Mouse (Mus musculus) left cerebral cortex, postnatal 25 days (tissue): ENCODE measurements around the gene H1foo. TPM values are rescaled to one million over a fixed set of nuclear protein-coding genes. Genes with fewer than 3 reads are reported as not detected.

ENCODE experiments used
- DNase-seq, 2 experiments: peaks; one replicate each; pipeline ENCODE4 v3.0.0; 2022; ENCODE audit warnings: low spot score in 2 of 2, mixed read lengths in 1 of 2
- intact Hi-C: fragments of 180-260 bp; cut with DNase I; formaldehyde crosslinking; loops from one replicate; pipeline ENCODE4 v1.15.1; 2025
- total RNA-seq, 2 experiments: library from RNA; stranded (reverse); gene quantifications; 2 replicates each; pipeline ENCODE4 v1.2.3; 2021

The H1foo gene
- total RNA-seq, 2 experiments from 2014 or later = not detected

- DNase-seq = no peak
- intact Hi-C loops = no loop called here
Observed at GRCm38 (mm10) chr6:115924829-115925228, 19.9 kb upstream of the H1foo start.

- DNase-seq = no peak
- intact Hi-C loops = no loop called here
Observed at GRCm38 (mm10) chr6:115926416-115926815, 18.3 kb upstream of the H1foo start.

DNA sequence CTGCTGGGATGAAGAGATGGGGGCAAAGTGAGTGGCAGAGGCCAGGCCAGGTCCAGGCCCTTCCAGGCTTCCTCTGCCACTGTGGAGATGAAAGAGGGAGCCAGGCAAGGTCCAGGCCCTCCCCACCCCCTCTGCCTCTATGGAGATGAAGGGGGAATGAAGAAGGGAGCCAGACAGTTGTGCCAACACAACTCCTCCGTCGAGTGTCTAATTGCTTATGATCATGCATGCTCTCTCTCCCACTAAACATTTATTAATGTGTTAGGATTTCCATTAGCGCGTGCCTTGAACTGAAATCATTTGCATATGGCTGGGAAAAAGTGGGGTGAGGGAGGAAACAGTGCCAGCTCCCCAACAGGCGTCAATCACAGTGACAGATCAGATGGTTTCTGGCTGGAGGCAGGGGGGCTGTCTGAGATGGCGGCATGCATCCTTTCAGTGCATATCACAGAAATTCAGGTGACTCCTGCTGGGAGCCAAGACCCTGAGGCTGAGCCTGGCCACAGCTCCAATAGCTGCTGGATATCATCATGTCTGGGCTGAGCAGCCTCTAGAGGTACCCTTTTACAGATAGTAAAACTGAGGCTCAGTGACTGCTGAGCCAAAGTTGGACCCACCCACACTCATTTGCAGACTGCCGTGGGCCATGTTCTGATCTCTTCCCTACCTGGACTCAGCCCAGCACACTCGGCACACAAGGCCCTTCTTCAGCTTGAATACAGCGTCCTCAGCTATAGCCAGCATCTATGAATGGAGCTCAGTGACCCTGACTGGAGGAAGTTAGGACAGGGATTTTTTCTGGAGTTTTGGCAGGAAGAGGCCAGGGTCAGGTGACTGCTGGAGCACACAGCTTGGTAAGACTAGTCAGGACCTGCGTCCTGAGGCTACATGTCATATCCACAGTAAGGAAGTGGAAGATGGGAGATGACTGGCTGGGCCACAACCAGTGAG is 17.2 kb upstream of the H1foo start:
- intact Hi-C loops = no loop called here
- no peak for DNase-seq

GRCm38 (mm10) chr6:115930018-115930417 is 14.7 kb upstream of the H1foo start:
- intact Hi-C loops = no loop called here
- DNase-seq = no peak

- DNase-seq = no peak
- intact Hi-C loops = no loop called here
Observed at GRCm38 (mm10) chr6:115931639-115932038, 13.1 kb upstream of the H1foo start, which contains the start of gene Rho. Gene Rho, plus strand, starts transcription at chr6:115931748.

DNA sequence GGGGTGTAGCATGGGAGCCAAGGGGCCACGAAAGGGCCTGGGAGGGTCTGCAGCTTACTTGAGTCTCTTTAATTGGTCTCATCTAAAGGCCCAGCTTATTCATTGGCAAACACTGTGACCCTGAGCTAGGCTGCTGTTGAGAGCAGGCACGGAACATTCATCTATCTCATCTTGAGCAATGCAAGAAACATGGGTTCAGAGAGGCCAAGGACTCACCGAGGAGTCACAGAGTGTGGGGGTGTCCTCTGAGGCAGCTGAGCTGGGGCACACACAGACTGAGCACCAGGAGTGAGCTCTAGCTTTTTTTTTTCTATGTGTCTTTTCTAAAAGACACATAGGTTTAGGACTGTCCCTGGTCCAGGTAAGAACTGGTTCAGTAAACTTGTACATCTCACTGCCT is 12.3 kb upstream of the H1foo start:
- intact Hi-C loops = no loop called here
- DNase-seq = no peak

DNA sequence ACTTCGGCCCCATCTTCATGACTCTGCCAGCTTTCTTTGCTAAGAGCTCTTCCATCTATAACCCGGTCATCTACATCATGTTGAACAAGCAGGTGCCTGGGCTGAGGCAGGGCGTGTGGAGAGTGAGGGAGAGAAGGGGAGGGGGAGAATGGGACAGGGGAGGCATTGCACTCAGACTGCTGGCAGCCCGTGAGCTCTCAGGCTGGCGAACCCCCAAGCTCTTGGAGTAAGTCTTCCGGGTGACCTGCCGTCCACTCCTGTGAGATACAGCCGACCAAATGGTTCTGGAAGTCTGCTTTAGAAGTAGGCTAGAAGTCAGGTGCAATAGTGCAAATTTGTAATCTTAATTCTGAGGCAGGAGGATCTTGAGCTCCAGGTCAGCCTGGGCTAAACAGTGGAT is 9.2 kb upstream of the H1foo start:
- DNase-seq = no peak
- intact Hi-C loops = no loop called here

GRCm38 (mm10) chr6:115938011-115938410 is 6.7 kb upstream of the H1foo start:
- intact Hi-C loops = no loop called here
- no peak for DNase-seq

- intact Hi-C loops = no loop called here
- DNase-seq = no peak
Observed at GRCm38 (mm10) chr6:115938798-115939197, 5.9 kb upstream of the H1foo start.

DNA sequence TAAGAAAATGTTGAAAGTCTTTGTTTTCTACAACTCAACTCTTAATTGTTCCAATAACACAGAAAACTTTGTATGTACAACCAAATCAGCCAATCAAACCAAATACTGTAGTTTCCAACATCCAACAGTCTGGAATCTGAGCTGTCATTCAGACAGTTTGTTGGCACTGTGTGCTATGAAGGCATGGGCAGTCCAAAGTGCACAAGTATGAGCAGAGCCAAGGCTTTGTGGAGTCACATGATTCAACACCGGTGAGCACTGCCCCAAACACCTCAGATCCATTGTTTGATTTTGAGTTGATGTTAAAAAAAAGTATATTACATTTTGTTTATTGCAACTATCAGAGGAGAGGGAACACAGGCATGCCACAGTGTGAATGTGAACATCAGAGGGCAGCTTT is 4.1 kb upstream of the H1foo start:
- intact Hi-C loops = no loop called here
- no peak for DNase-seq

GRCm38 (mm10) chr6:115941128-115941527 is 3.6 kb upstream of the H1foo start:
- intact Hi-C loops = no loop called here
- no peak for DNase-seq

DNA sequence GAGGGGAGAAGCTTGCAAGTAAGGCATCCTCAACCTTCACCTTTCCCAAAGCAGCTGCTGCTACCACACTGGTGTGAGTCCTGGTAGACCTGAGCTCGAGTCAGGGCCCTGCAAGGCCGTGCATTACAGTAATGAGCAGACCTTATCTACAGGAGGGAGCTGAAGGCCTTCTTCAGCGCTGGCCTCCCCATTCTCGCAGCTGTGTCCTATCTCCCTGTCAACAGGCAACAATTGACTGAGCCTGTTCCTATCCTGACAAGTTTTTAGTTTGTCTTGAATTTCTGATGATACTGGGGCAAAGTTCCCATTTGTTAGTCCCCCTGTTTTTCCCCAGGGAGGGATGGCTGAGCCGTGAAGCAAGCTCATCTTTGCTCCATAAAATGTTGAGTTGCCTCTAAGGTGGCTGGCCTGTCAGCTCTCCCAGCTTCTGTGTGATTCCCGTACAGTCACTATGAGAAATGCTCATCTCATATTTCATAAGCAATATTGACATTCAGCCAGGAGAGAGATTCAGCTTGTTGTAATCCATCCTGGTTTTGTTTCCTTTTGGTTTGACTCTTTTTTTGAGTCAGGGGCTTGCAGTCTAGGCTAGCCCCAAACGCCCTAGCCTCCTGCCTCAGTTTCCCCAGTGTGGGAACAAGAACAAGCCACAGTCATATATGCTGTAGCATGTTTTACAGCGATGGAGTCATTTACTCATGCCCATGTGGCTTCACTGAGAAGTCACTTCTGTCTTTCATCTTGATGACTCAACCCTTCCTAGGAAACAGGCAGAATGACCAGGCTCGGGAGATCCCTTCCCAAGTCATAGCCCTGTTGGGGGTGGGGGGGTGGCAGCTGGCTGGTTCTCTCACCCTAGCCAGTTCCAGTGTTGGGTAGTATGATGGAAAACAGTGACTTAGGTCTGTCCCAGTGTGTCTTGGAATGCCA is 975 bp upstream of the H1foo start:
- intact Hi-C loops = no loop called here
- no peak for DNase-seq

DNA sequence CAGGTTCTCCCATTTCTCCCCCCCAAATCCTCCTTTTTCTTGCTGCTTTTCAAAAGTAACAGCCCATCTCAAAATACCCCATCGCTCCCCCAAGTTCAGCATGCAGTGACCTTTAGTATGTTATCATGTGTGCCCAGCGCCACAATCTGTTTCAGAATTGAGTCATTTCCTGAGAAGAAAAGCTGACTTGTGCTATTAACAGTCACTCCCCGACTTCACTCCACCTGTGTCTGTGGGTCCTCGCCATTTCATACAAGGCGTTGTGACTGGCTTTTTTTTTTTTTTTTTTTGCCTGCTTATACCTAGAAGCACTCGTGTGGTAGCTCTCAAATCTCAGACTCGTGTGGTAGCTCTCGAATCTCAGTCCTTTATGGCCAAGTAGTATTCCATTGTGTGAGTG is 895 bp downstream of the H1foo start:
- DNase-seq = no peak
- intact Hi-C loops = no loop called here

DNA sequence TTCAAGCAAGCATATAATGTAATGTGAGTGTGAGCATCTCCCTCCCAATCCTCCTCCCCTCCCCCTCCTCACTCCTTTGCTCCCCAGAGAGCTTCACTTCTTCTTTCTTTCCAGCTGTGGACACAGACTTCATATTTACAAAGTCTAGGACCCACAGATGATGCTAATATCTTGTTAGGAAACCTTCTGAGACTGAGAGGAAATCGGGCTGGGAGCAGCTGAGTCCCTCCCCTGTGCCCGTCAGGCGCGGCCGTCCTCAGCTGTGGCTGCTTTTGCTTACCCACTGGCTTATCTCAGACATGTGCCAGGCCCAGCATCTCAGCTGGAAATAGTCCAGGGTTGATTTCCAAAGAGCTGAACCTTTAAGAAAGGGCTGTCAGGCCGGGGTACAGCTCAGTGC is 1.7 kb downstream of the H1foo start:
- intact Hi-C loops = no loop called here
- DNase-seq = no peak

DNA sequence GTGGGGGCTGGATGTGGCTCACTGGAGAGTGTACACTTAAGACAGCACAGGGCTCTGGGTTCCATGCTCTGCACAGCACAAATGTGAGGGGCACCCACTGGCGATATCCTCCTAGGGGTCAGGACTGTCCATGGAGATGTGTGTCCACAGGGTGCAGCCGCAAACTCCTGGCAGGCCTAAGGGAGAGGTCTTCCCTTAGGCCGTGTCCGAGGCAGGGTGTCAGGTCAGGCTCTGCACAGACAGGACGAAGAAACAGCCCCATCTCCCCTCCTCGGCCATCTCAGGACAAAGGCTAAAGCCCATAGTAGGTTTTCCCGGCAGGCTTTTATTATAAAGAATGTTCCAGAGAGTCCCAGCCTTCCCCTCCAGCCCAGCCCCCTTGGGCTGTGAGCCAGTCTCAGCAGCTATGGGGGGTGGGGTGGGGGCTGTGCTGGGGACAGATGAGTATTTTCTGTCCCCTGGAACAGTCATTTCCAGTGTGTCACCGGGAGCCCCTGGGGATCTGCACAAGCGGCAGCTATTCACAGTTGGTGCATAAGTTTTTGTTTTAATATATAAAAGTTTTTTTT is 9.9 kb downstream of the H1foo start:
- intact Hi-C loops = no loop called here
- no peak for DNase-seq

DNA sequence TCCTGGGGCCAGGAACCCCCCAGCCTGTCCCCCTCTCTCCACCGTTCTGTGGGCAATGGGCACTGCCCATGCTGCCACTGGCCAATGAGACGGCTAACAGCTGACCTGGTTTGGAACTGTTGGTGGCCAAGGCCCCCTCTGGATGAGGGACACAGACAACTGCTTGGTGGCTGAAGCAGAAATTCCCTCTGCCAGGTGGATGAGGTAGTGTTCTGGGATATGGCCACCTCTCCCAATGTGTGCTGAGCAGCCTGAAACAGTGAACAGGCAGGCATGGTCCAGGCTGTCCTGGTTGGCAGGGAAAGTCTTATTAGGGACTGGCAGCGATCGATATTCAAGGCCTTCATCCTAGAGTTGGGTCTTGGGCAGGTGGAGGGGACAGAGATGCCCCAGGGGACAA is 10.4 kb downstream of the H1foo start:
- intact Hi-C loops = no loop called here
- DNase-seq = no peak

DNA sequence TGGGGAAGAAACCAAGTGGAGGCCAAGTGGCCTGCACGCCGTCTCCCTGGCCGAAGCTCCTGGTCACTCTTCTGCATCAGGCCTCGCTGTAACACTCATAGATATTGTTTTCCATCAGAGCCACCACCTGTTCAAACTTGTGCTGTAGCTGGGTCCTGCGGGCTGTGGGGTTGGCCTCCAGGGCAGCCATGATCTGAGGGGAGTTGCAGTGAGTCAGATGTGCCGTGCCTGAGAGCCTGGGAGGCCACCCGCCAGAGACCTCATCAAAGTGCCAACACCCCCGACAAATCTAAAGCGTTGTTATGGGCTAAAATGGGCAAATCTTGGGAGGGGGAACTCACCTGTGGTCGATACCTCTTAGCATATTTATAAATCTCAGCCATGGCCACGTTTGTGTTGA is 10.9 kb downstream of the H1foo start:
- DNase-seq = no peak
- intact Hi-C loops = no loop called here

- intact Hi-C loops = no loop called here
Observed at GRCm38 (mm10) chr6:115956418-115956921, 11.7 kb downstream of the H1foo start.

DNA sequence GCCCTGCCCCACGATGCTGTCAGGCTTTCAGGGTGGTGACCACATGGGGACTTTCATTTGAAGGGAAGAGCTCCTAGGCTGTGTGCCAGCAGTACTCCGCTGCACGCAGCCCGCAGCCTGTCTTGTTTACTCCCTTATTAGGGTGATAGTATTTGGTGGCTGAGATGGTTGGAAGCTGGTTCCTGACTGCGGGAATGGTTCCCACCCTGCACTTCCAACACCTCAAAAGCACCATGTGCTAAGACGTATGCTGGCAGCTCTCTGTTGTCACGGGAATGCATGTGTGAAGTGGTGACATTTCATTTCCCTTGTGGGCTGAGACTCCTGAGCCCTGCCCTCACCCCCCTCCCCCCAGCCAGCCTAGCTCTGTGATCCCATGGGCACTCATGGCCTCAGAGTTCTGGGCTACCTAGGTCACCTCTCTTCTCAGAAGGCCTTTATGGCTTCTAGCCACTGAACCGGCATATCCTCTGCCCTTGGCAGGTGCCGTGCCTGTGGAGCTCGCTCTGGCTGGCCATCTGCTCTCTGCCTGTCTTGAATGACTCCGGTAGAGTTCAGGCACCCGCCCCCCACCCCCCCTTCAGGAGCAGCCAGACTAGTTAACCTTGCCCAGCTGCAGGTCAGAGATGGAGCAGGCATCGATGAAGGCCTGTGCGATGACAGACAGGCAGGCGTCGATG is 12.3 kb downstream of the H1foo start:
- peak in 1 of 2 experiments; percentile 33 for DNase-seq
- intact Hi-C loops = no loop called here

More at GRCm38 (mm10) chr6:115956418-115956921, 11.7 kb downstream of the H1foo start:
- DNase-seq = no peak
